Mouse (Mus musculus): ENCODE measurements at regions not wholly inside any gene's neighbourhood (a gene's known extent, or its start where the extent isn't known, plus 50 kb on each side); places are given as distances from the start of the nearest gene placed in this dataset.

GRCm38 (mm10) chr7:70505671-70506181 lies 139.2 kb upstream of the Nr2f2 start:
- TF ChIP-seq ZC3H11A (IDR thresholded peaks at IDR 0.05; ENCODE audit: borderline replicate concordance, low read depth, low read length) (no peak), MAFK (IDR thresholded peaks at IDR 0.05; ENCODE audit: insufficient read depth, low read depth, low read length) (no peak), CHD2 (IDR thresholded peaks at IDR 0.05; ENCODE audit: low read depth, low read length) (no peak)
